Mouse (Mus musculus) erythroblast, embryonic 14.5 days (primary cell): ENCODE measurements around the gene Cux2.

Source experiments
- GATA1 ChIP-seq: IDR thresholded peaks from 2 replicates; pipeline ENCODE4 v1.6.1; 2012; ENCODE audit warnings: low read length, inconsistent platforms, mixed read lengths
- TAL1 ChIP-seq: IDR thresholded peaks from 3 replicates; pipeline ENCODE4 v1.6.1; 2012; ENCODE audit warnings: low read length, inconsistent platforms, mixed read lengths

- TF ChIP-seq TAL1 (no peak), GATA1 (no peak)
Measured at GRCm38 (mm10) chr5:122056557-122056956, 6.7 kb upstream of the Cux2 start.
